Mouse (Mus musculus): ENCODE results near the gene B9d1.

DNA sequence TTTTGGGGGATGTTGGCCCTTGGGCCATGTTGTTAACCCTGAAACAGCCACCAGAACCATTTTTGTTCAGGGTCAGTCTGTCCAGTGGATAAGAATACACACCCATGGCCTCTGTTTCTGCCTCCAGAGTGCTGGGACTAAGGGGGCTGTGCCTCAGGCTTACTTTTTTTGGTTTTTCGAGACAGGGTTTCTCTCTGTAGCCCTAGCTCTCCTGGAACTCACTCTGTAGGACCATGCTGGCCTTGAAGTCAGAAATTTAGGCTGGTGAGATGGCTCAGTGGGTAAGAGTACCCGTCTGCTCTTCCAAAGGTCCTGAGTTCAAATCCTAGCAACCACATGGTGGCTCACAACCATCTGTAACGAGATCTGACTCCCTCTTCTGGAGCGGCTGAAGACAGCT is 26.2 kb upstream of the B9d1 start:
- TF ChIP-seq EP300 (IDR thresholded peaks at IDR 0.05) (no peak), CTCF (IDR thresholded peaks at IDR 0.05) (no peak)

Data from lung, postnatal 0 days (tissue).